Mouse (Mus musculus) MEL (cell line): ENCODE data around the gene Cfap77. TPM values are rescaled to one million over a fixed set of nuclear protein-coding genes. Genes with fewer than 3 reads are reported as not detected.

Experiments
- DNase-seq: peaks from one replicate; pipeline ENCODE4 v3.0.0; 2011; ENCODE audit warnings: low read depth, low spot score
- H3K27ac ChIP-seq: 2 replicates; pipeline ENCODE4 v1.5.1; 2012; ENCODE audit warnings: low read depth, mild to moderate bottlenecking, control low read depth, low read length, moderate library complexity; ENCODE audit not compliant: control insufficient read depth
- H3K27me3 ChIP-seq, 2 experiments: fragments of 150-350 bp in 1 of 2; sonication (generic) in 1 of 2; 2 replicates each; pipeline ENCODE4 v1.6.1; 2012; ENCODE audit warnings: low read length in 2 of 2, mild to moderate bottlenecking in 2 of 2, improper control_type of control experiment in 1 of 2, moderate library complexity in 1 of 2; ENCODE audit not compliant: insufficient read depth in 2 of 2, control insufficient read depth in 1 of 2
- H3K36me3 ChIP-seq, 2 experiments: 2 replicates each; pipeline ENCODE4 v1.6.1; 2012 to 2014; ENCODE audit warnings: low read length in 2 of 2, improper control_type of control experiment in 1 of 2, inconsistent platforms in 1 of 2, mild to moderate bottlenecking in 1 of 2; ENCODE audit not compliant: insufficient read depth in 2 of 2, control insufficient read depth in 1 of 2
- H3K4me1 ChIP-seq, 2 experiments: fragments of 150-350 bp in 1 of 2; sonication (generic) in 1 of 2; 2 replicates each; pipeline ENCODE4 v1.6.1; 2012; ENCODE audit warnings: low read length in 2 of 2, improper control_type of control experiment in 1 of 2, mild to moderate bottlenecking in 1 of 2; ENCODE audit not compliant: insufficient read depth in 2 of 2, control insufficient read depth in 1 of 2
- H3K4me3 ChIP-seq, 2 experiments: fragments of 150-350 bp in 1 of 2; sonication (generic) in 1 of 2; 2 replicates each; pipeline ENCODE4 v1.5.1; 2012; ENCODE audit warnings: low read depth in 2 of 2, low read length in 2 of 2, mild to moderate bottlenecking in 2 of 2, moderate library complexity in 2 of 2, control low read depth in 1 of 2, improper control_type of control experiment in 1 of 2; ENCODE audit not compliant: control insufficient read depth in 1 of 2, insufficient read depth in 1 of 2
- H3K79me2 ChIP-seq: 2 replicates; pipeline ENCODE4 v1.6.1; 2012; ENCODE audit warnings: mild to moderate bottlenecking, low read length, moderate library complexity; ENCODE audit not compliant: control insufficient read depth, poor library complexity, insufficient read depth
- H3K9ac ChIP-seq: 2 replicates; pipeline ENCODE4 v1.6.1; 2012; ENCODE audit warnings: low read depth, mild to moderate bottlenecking, control low read depth, low read length, moderate library complexity; ENCODE audit not compliant: control insufficient read depth, poor library complexity, severe bottlenecking
- H3K9me3 ChIP-seq: fragments of 150-350 bp; sonication (generic); replicated peaks from 2 replicates; pipeline ENCODE4 v1.6.1; 2012; ENCODE audit warnings: mild to moderate bottlenecking, low read length, improper control_type of control experiment, moderate library complexity; ENCODE audit not compliant: insufficient read depth
- BHLHE40 ChIP-seq: IDR thresholded peaks from 2 replicates; pipeline ENCODE4 v1.6.1; 2012; ENCODE audit warnings: low read depth, mild to moderate bottlenecking, inconsistent platforms, low read length, improper control_type of control experiment, borderline replicate concordance
- CHD1 ChIP-seq: IDR thresholded peaks from 2 replicates; pipeline ENCODE4 v1.6.1; 2012; ENCODE audit warnings: low read depth, mild to moderate bottlenecking, inconsistent platforms, low read length, improper control_type of control experiment
- CHD2 ChIP-seq: IDR thresholded peaks from 2 replicates; pipeline ENCODE4 v1.6.1; 2011; ENCODE audit warnings: low read length, improper control_type of control experiment
- CTCF ChIP-seq, 3 experiments: IDR thresholded peaks in 2 of 3; conservative IDR thresholded peaks in 1 of 3; 2 replicates each; pipeline ENCODE4 v1.5.1; 2011 to 2012; ENCODE audit warnings: low read length in 3 of 3, low read depth in 2 of 3, mild to moderate bottlenecking in 2 of 3, improper control_type of control experiment in 1 of 3, inconsistent platforms in 1 of 3, mixed read lengths in 1 of 3, moderate library complexity in 1 of 3; ENCODE audit not compliant: control insufficient read depth in 1 of 3, insufficient read depth in 1 of 3, poor library complexity in 1 of 3, severe bottlenecking in 1 of 3
- ELF1 ChIP-seq: IDR thresholded peaks from 2 replicates; pipeline ENCODE4 v1.6.1; 2014; ENCODE audit warnings: low read depth, mild to moderate bottlenecking, inconsistent platforms, low read length, improper control_type of control experiment, moderate library complexity
- EP300 ChIP-seq, 2 experiments: IDR thresholded peaks; 2 replicates each; pipeline ENCODE4 v1.6.1; 2011; ENCODE audit warnings: improper control_type of control experiment in 2 of 2, low read length in 2 of 2, low read depth in 1 of 2, mild to moderate bottlenecking in 1 of 2
- ETS1 ChIP-seq: IDR thresholded peaks from 2 replicates; pipeline ENCODE4 v1.6.1; 2012; ENCODE audit warnings: low read depth, mild to moderate bottlenecking, inconsistent platforms, low read length, improper control_type of control experiment, moderate library complexity
- GATA1 ChIP-seq: IDR thresholded peaks from 2 replicates; pipeline ENCODE4 v1.6.1; 2011; ENCODE audit warnings: low read depth, low read length, improper control_type of control experiment
- HCFC1 ChIP-seq: IDR thresholded peaks from 2 replicates; pipeline ENCODE4 v1.6.1; 2012; ENCODE audit warnings: low read depth, mild to moderate bottlenecking, inconsistent platforms, low read length, improper control_type of control experiment, moderate library complexity
- JUND ChIP-seq: IDR thresholded peaks from 2 replicates; pipeline ENCODE4 v1.6.1; 2011; ENCODE audit warnings: low read depth, mild to moderate bottlenecking, improper control_type of control experiment, low read length
- MAFK ChIP-seq: IDR thresholded peaks from 2 replicates; pipeline ENCODE4 v1.6.1; 2011; ENCODE audit warnings: low read depth, mild to moderate bottlenecking, low read length, improper control_type of control experiment, borderline replicate concordance
- MAX ChIP-seq: IDR thresholded peaks from 2 replicates; pipeline ENCODE4 v1.6.1; 2011; ENCODE audit warnings: low read length, improper control_type of control experiment
- MAZ ChIP-seq: IDR thresholded peaks from 2 replicates; pipeline ENCODE4 v1.6.1; 2012; ENCODE audit warnings: low read depth, mild to moderate bottlenecking, inconsistent platforms, low read length, improper control_type of control experiment
- MEF2A ChIP-seq: IDR thresholded peaks from 2 replicates; pipeline ENCODE4 v1.6.1; 2014; ENCODE audit warnings: low read depth, mild to moderate bottlenecking, inconsistent platforms, low read length, improper control_type of control experiment; ENCODE audit not compliant: poor library complexity, insufficient replicate concordance, severe bottlenecking; ENCODE audit errors: extremely low read depth
- MXI1 ChIP-seq: IDR thresholded peaks from 2 replicates; pipeline ENCODE4 v1.6.1; 2011; ENCODE audit warnings: mild to moderate bottlenecking, low read depth, low read length, improper control_type of control experiment
- MYB ChIP-seq: IDR thresholded peaks from 2 replicates; pipeline ENCODE4 v1.6.1; 2011; ENCODE audit warnings: mild to moderate bottlenecking, low read depth, low read length, improper control_type of control experiment
- MYC ChIP-seq: IDR thresholded peaks from 2 replicates; pipeline ENCODE4 v1.6.1; 2011; ENCODE audit warnings: low read depth, mild to moderate bottlenecking, low read length, improper control_type of control experiment, moderate library complexity
- NELFE ChIP-seq: IDR thresholded peaks from 2 replicates; pipeline ENCODE4 v1.6.1; 2011; ENCODE audit warnings: low read depth, low read length, improper control_type of control experiment
- NRF1 ChIP-seq: IDR thresholded peaks from 2 replicates; pipeline ENCODE4 v1.6.1; 2014; ENCODE audit warnings: low read depth, mild to moderate bottlenecking, inconsistent platforms, low read length, improper control_type of control experiment, moderate library complexity; ENCODE audit not compliant: poor library complexity, insufficient read depth, severe bottlenecking
- POLR2A ChIP-seq, 2 experiments: IDR thresholded peaks; 2 replicates each; pipeline ENCODE4 v1.6.1; 2011 to 2012; ENCODE audit warnings: low read length in 2 of 2, mild to moderate bottlenecking in 2 of 2, control low read depth in 1 of 2, improper control_type of control experiment in 1 of 2, low read depth in 1 of 2, moderate library complexity in 1 of 2; ENCODE audit not compliant: control insufficient read depth in 1 of 2, insufficient read depth in 1 of 2, poor library complexity in 1 of 2
- POLR2AphosphoS2 ChIP-seq: IDR thresholded peaks from 2 replicates; pipeline ENCODE4 v1.6.1; 2011; ENCODE audit warnings: low read length, improper control_type of control experiment
- RCOR1 ChIP-seq: IDR thresholded peaks from 2 replicates; pipeline ENCODE4 v1.6.1; 2012; ENCODE audit warnings: low read depth, mild to moderate bottlenecking, inconsistent platforms, low read length, improper control_type of control experiment
- TAL1 ChIP-seq: IDR thresholded peaks from 2 replicates; pipeline ENCODE4 v1.6.1; 2012; ENCODE audit warnings: mild to moderate bottlenecking, inconsistent platforms, low read length, moderate library complexity, mixed read lengths
- TBP ChIP-seq: IDR thresholded peaks from 2 replicates; pipeline ENCODE4 v1.8.0; 2011; ENCODE audit warnings: low read depth, low read length, improper control_type of control experiment
- UBTF ChIP-seq: IDR thresholded peaks from 2 replicates; pipeline ENCODE4 v1.6.1; 2012; ENCODE audit warnings: low read depth, mild to moderate bottlenecking, inconsistent platforms, low read length, improper control_type of control experiment, moderate library complexity, borderline replicate concordance; ENCODE audit not compliant: insufficient read depth
- USF1 ChIP-seq: IDR thresholded peaks from 2 replicates; pipeline ENCODE4 v1.6.1; 2014; ENCODE audit warnings: low read depth, mild to moderate bottlenecking, inconsistent platforms, low read length, improper control_type of control experiment, moderate library complexity
- ZKSCAN1 ChIP-seq: IDR thresholded peaks from 2 replicates; pipeline ENCODE4 v1.6.1; 2012; ENCODE audit warnings: low read depth, mild to moderate bottlenecking, inconsistent platforms, low read length, improper control_type of control experiment, moderate library complexity
- ZMIZ1 ChIP-seq: IDR thresholded peaks from 2 replicates; pipeline ENCODE4 v1.6.1; 2012; ENCODE audit warnings: low read depth, mild to moderate bottlenecking, inconsistent platforms, low read length, improper control_type of control experiment, moderate library complexity
- polyA plus RNA-seq, 2 experiments: library from polyadenylated mRNA; stranded (reverse) in 1 of 2; unstranded in 1 of 2; fragments of >175 nt in 1 of 2; fragments of >200 nt in 1 of 2; gene quantifications; 2 replicates each; pipeline versions ENCODE4 v1.2.1 to v1.2.4; 2012; ENCODE audit warnings: low replicate concordance in 2 of 2, low read depth in 1 of 2; ENCODE audit not compliant: insufficient read length in 2 of 2, insufficient read depth in 1 of 2, missing spikeins in 1 of 2
- total RNA-seq: library from RNA; depleted of rRNA; stranded (reverse); fragments of 300-350 nt; gene quantifications from 2 replicates; pipeline ENCODE4 v1.2.3, GENCODE M21; 2012

Cfap77 gene
- total and polyA plus RNA-seq, 3 experiments, result 1.1 to 2.4 TPM; not detected in 1

GRCm38 (mm10) chr2:28911331-28912038 lies 143.4 kb downstream of the Cfap77 start:
- H3K27me3 ChIP-seq, result no peaks in the 10 kb centered on the region
- TF ChIP-seq MAX, result no peak
- no peak for TF ChIP-seq TAL1
- TF ChIP-seq USF1, result no peak
- no peak for TF ChIP-seq NRF1
- no peak for TF ChIP-seq ZMIZ1
- TF ChIP-seq ZKSCAN1, result no peak
- TF ChIP-seq BHLHE40, result no peak
- TF ChIP-seq GATA1, result no peak
- no peak for TF ChIP-seq MYC
- TF ChIP-seq POLR2A (IDR thresholded peaks at IDR 0.05; ENCODE audit: control insufficient read depth in 1 of 2, insufficient read depth in 1 of 2, low read depth in 1 of 2, low read length in 2 of 2, poor library complexity in 1 of 2), result no peak
- no peak for TF ChIP-seq CHD1
- TF ChIP-seq EP300 (IDR thresholded peaks at IDR 0.05; ENCODE audit: low read depth in 1 of 2, low read length in 2 of 2), result no peak
- no peak for TF ChIP-seq UBTF
- TF ChIP-seq MXI1, result no peak
- no peak for TF ChIP-seq CHD2
- TF ChIP-seq MAZ, result no peak
- TF ChIP-seq, all 39 proteins: peak for 0
- no peaks in the 10 kb centered on the region for H3K36me3 ChIP-seq
- H3K79me2 ChIP-seq, result no peaks in the 10 kb centered on the region
- H3K4me1 ChIP-seq, result no peaks in the 10 kb centered on the region
- no peak overlapping the region for H3K4me3 ChIP-seq
- H3K9ac ChIP-seq, result no peak overlapping the region
- no peaks in the 10 kb centered on the region for H3K9me3 ChIP-seq
- DNase-seq, result no peak
- no peak overlapping the region for H3K27ac ChIP-seq

- H3K9me3 ChIP-seq, result no peaks in the 10 kb centered on the region
- H3K27ac ChIP-seq, result no peak overlapping the region
- no peak overlapping the region for H3K4me3 ChIP-seq
- DNase-seq, result no peak
- H3K27me3 ChIP-seq, result no peaks in the 10 kb centered on the region
- no peak for TF ChIP-seq USF1
- no peak for TF ChIP-seq MYC
- TF ChIP-seq NELFE, result no peak
- TF ChIP-seq HCFC1, result no peak
- TF ChIP-seq CHD2, result no peak
- no peak for TF ChIP-seq MAFK
- no peak for TF ChIP-seq CHD1
- no peak for TF ChIP-seq CTCF (IDR thresholded peaks at IDR 0.05 in 2 of 3, conservative IDR thresholded peaks at IDR 0.05 in 1 of 3; ENCODE audit: control insufficient read depth in 1 of 3, insufficient read depth in 1 of 3, low read depth in 2 of 3, low read length in 3 of 3, poor library complexity in 1 of 3, severe bottlenecking in 1 of 3)
- no peak for TF ChIP-seq POLR2AphosphoS2
- TF ChIP-seq UBTF, result no peak
- no peak for TF ChIP-seq BHLHE40
- TF ChIP-seq TBP, result no peak
- TF ChIP-seq MEF2A, result no peak
- TF ChIP-seq JUND, result no peak
- TF ChIP-seq MYB, result no peak
- TF ChIP-seq RCOR1, result no peak
- no peak for TF ChIP-seq TAL1
- no peak for TF ChIP-seq ETS1
- no peak for TF ChIP-seq MAX
- no peak for TF ChIP-seq ELF1
- H3K79me2 ChIP-seq, result no peaks in the 10 kb centered on the region
- no peak overlapping the region for H3K9ac ChIP-seq
- H3K4me1 ChIP-seq, result no peaks in the 10 kb centered on the region
- H3K36me3 ChIP-seq, result no peaks in the 10 kb centered on the region
Observed at GRCm38 (mm10) chr2:28910877-28911276, 144.0 kb downstream of the Cfap77 start.
